Mouse (Mus musculus): ENCODE results near the gene Klhdc7a.

GRCm38 (mm10) chr4:139967475-139967891, 343 bp downstream of the Klhdc7a start:
- TF ChIP-seq CTCF (IDR thresholded peaks at IDR 0.05; ENCODE audit: low read depth) (no peak), EP300 (optimal IDR thresholded peaks at IDR 0.05) (no peak)

Measured in stomach, postnatal 0 days (tissue).